Mouse (Mus musculus) monocyte, adult 2 months (primary cell): Measurements from ENCODE around the gene Atp6v1g1.
A peak's percentile ranks its signal among the peaks of the same experiment; 100 is the strongest.

Experiments
- DNase-seq, 2 experiments: peaks; one replicate each; pipeline ENCODE4 v3.0.0; 2022; ENCODE audit warnings: low spot score in 2 of 2, low read depth in 1 of 2

The Atp6v1g1 gene

GRCm38 (mm10) chr4:63544494-63545230, at the start of gene Atp6v1g1:
Gene Atp6v1g1 (plus strand): TSS chr4:63544772.
- DNase-seq, result peak; percentile 75 to 89

DNA sequence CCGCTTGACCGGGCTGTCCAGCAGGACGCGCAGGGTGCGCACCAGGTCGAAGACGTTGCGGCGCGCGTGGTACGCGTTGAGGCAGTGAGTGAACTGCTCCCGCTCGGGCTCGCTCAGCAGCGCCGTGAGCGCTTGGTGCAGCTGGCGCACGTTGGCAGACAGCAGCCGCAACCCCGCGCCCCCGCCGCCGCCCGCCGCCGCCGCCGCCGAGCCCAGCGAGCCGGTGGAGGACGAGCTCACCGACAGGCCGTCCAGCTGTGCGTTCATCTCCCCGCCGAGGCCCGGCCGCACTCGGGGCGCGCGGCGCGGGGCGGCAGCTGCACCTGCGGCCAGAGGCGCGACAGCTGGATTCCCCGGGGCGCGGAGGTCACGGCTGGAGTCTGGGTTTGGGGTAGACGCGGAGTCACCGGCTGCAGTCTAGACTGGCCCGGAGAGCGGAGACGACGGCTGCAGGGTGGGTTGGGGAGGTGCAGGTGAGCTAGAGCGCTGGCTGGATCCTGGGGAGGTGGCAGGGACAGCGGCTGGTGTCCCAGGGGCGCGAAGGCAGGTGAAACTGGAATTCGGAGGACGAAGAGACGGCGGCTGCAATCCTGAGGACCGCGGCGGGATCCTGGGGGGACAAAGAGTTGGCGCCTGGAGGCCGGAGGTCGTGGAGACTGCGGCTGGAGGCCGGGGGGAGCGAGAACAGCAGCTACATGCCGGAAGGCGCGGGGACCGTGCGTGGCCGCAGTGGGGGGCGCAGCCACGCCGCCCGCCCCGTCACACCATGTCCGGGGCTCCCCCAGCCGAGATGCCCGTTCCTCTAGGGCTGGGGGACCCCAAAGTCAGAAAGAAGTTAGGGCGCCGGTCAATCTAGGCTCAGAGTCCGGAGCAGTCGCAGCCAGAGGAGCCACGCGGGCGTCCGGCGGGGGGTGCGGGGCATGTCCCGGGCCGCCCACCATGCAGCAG, 49.3 kb upstream of the Atp6v1g1 start:
- DNase-seq, result peak in 1 of 2 experiments; percentile 10

DNA sequence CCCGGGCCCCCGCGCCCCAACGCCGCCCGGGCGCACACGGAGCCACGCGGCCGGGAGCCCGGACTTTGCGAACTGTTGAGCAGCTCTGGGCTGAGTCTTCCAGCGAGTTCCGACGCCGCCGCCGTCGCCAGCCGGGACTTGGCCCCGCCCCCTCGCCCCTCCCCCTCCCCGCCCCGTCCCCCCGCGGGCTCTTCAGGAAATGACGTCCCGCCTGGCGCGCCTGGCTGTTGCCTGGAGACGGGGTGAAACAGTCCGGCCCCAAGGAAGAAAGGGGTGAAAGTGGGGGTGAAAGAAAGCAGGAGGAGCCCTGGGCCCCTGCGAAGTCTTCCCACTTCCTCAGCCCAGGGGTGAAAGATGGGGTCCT, 48.7 kb upstream of the Atp6v1g1 start, which contains the start of gene Whrn:
Gene Whrn, minus strand, starts transcription at position 77 of the 364 bp plus-strand sequence.
- DNase-seq, result peak in 1 of 2 experiments; percentile 34

- no peak for DNase-seq
These were observed 48.3 kb upstream of the Atp6v1g1 start for GRCm38 (mm10) chr4:63496312-63496711.

- DNase-seq, result no peak
These were observed 46.2 kb upstream of the Atp6v1g1 start for GRCm38 (mm10) chr4:63498346-63498745.

DNA sequence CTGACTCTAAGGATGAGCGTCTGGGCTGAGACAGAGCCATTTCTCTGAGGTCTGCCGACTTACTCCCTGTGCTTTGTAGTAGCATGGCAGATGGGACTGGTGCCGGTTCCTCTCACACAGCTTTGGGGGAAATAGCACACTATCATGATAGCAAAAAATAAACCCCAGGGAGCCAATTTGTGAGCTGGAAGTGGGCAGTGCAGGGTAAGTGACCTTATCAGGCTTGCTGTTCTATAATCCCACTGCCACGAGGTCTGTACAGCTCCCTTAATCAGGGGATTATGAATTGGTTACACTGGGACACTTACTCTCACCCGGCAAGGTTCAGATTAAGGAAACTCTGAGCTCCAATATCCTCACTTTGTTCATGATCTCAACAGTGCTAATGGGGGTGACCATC, 43.5 kb upstream of the Atp6v1g1 start:
- no peak for DNase-seq

DNA sequence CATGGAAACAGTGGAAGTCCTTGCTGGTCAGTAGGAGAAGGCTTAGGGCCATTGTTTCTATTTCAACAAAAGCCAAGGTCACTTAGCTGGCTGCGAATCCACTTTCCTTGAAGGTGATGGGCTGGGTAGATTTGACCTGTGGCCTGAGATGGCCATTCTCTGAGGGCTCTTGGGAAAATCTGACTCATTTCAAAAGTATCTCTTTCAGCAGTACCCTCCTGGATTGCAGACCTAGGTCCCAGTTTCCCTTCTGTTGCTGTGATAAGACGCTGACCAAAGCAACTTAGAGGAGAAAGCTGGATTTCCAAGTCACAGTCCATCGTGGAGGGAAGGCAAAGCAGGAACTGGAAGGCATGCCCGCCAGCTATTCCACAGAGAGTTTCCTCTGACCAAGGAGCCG, 40.6 kb upstream of the Atp6v1g1 start:
- DNase-seq, result no peak

- DNase-seq, result no peak
These were observed 37.1 kb upstream of the Atp6v1g1 start for GRCm38 (mm10) chr4:63507478-63507877.

DNA sequence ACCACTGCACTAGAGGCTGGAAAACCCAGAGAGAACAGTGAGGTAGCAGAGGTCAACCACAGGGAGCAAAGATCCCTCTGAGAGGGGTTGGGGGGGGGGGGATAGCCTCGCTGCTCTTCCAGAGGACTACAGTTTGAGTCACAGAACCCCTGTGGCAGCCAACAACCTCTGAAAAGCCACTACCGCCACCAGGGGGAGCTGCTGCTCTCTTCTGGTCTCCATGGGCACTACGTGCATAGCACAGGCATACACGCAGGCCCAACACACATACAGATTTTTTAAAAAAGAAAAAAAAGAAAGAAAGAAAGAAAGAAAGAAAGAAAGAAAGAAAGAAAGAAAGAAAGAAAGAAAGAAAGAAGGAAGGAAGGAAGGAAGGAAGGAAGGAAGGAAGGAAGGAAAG, 36.3 kb upstream of the Atp6v1g1 start:
- peak in 1 of 2 experiments; percentile 72 for DNase-seq

DNA sequence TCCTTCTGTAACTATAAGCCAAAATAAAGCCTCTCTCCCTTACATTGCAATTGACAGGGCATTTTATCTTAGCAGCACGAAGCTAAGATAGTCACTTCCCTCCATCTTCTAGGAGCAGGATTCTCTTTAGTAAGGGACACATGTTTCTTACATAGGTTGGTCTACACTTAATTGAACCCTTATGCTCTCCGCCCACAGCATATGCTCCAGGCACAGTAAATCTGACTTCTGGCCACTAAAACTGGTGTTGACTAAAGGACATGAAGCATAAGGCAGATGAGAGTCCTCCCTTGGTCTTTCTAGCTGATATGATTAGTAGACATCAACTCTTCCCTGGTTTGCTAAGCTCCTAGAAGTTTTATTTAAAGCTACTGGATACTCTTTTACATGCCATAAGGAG, 31.7 kb upstream of the Atp6v1g1 start:
- no peak for DNase-seq

GRCm38 (mm10) chr4:63514454-63514984, 30.1 kb upstream of the Atp6v1g1 start:
- DNase-seq, result no peak

DNA sequence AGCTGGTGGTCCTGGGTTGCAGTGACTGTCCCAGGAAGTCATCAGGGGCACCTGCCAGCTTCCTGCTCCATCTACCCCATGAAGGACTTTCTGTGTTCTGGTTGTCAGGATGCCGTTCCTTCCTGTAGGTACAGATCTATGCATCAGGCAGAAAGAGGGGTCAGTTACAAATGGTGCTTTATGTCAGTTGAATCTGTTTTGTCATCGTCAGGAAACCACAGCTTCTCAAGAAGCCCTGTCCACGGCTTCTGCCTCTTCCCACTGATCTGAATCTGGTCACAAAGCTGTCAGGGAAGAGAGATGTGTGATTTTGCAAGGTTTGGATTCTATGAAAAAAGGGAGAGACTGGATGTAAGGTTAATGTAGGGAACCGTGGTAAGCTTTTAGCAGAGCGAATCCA, 29.6 kb upstream of the Atp6v1g1 start:
- no peak for DNase-seq

- DNase-seq, result no peak
These were observed 22.7 kb upstream of the Atp6v1g1 start for GRCm38 (mm10) chr4:63521813-63522419.

DNA sequence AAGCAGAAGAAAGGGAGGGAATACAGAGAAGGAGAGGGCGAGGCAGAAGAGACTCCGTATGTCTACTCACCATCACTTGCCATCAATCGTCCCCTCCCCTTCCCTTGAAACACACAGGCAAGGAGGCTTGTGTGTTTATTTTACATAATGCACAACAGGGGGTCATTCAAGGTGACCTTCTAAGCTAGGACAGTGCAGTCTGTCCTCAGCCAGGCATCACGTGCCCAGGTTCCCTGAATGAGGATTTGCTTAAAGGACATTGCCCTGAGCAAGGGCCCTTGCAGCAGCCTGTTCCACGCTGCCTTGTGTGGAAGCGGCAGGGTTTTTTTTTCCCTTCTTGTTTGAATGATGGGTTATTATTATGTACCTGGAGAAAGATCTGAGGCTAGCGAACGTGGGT, 19.1 kb upstream of the Atp6v1g1 start:
- no peak for DNase-seq

DNA sequence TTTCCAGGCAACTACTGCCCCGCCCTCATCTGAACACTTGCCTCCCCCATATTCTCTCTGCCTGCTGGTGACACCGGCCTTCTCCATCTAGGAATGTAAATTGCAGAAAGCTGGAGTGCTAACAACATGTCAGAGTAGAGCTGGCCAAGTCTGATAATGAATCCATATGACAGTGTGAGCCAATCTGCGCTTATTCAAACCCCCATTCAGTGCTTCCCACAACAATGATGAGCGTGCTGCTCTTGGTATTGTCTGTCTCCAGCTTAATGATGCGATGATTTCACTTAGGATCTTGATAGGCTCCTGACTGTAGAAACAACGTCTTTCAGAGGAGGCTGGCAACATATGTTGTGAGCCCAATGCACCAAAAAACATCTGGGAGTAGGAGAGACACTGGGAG, 15.6 kb upstream of the Atp6v1g1 start:
- no peak for DNase-seq

DNA sequence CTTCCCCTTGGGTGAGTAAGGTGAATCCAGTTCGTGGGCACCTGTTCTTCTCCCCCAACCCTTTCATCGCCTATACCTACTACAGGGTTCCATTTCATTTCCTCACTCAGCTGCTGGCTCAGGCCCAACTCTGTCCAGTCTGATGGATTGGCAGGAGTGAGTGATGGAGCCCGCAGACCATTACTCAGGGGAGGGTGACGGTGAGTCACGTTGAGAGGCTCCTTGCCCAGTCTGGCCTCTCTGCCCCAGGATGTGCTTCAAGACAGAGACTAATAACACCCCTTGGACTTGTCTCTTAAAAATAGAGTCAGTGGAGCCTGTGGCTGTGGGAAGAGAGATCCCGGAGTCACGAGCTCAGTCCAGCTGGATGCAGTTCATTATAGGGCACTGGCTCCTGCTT, 14.2 kb upstream of the Atp6v1g1 start:
- DNase-seq, result no peak

GRCm38 (mm10) chr4:63537602-63538001, 7.0 kb upstream of the Atp6v1g1 start:
- DNase-seq, result no peak

DNA sequence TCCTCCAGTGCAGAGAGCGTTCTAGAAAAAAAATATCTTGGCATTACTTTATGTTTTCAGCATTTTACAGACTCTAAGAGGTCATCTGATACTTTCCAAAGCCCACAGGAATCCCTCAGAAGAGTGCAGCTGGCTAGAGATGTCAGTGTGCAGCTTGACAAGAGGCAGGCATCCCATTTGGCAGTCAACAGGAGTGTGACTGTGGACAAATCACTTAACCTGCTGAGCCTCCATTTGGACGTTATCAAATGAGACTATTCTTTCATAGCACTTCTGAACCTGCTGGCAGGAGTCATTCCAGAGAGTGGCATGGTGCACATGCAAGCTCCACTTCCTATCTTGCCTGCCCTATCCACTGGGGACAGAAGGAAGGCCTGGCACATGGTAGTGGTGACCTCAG, 2.4 kb upstream of the Atp6v1g1 start:
- DNase-seq, result no peak

- DNase-seq, result no peak
These were observed 652 bp upstream of the Atp6v1g1 start for GRCm38 (mm10) chr4:63543746-63544493.

GRCm38 (mm10) chr4:63545231-63545958, 823 bp downstream of the Atp6v1g1 start:
- no peak for DNase-seq
